Mouse (Mus musculus) hindbrain, embryonic 16.5 days (tissue): ENCODE results near the gene Cxadr. TPM values are rescaled to one million over a fixed set of nuclear protein-coding genes. Genes with fewer than 3 reads are reported as not detected.

ENCODE experiments used
- ATAC-seq: fragments of 200-750 bp; cut with Nextera tagmentation; 2 replicates; pipeline ENCODE4 v1.8.0; 2017; ENCODE audit warnings: moderate TSS enrichment, moderate library complexity
- H3K27ac ChIP-seq: fragments of 300-500 bp; sonication (generic); 2 replicates; pipeline ENCODE4 v1.5.1; 2014; ENCODE audit warnings: low read depth, mild to moderate bottlenecking, control low read depth, low read length, moderate library complexity
- H3K27me3 ChIP-seq: fragments of 300-500 bp; sonication (generic); replicated peaks from 2 replicates; pipeline ENCODE4 v1.6.1; 2014; ENCODE audit warnings: low read length; ENCODE audit not compliant: control insufficient read depth, insufficient read depth
- H3K36me3 ChIP-seq: fragments of 300-500 bp; sonication (generic); 2 replicates; pipeline ENCODE4 v1.6.1; 2014; ENCODE audit warnings: mild to moderate bottlenecking, low read length, moderate library complexity, mixed read lengths; ENCODE audit not compliant: control insufficient read depth, insufficient read depth
- H3K4me1 ChIP-seq: fragments of 300-500 bp; sonication (generic); 2 replicates; pipeline ENCODE4 v1.6.1; 2014; ENCODE audit warnings: low read depth, low read length; ENCODE audit not compliant: control insufficient read depth, insufficient read depth
- H3K4me2 ChIP-seq: fragments of 300-500 bp; sonication (generic); 2 replicates; pipeline ENCODE4 v1.6.1; 2014; ENCODE audit warnings: mild to moderate bottlenecking, low read length, control low read depth, moderate library complexity
- H3K4me3 ChIP-seq: fragments of 300-500 bp; sonication (generic); 2 replicates; pipeline ENCODE4 v1.5.1; 2014; ENCODE audit warnings: mild to moderate bottlenecking, low read length, control low read depth, moderate library complexity
- H3K9ac ChIP-seq: fragments of 300-500 bp; sonication (generic); 2 replicates; pipeline ENCODE4 v1.6.1; 2014; ENCODE audit warnings: low read depth, mild to moderate bottlenecking, control low read depth, low read length, moderate library complexity
- H3K9me3 ChIP-seq: fragments of 300-500 bp; sonication (generic); 2 replicates; pipeline ENCODE4 v1.6.1; 2014; ENCODE audit warnings: mild to moderate bottlenecking, low read length, moderate library complexity; ENCODE audit not compliant: control insufficient read depth
- WGBS: fragments of 180-500 bp; shearing (Covaris S2); extraction: QIAGEN DNeasy Blood & Tissue Kit; methylation state at CpG from one replicate; pipeline ENCODE4 v1.1.7; 2014; 5-methylcytosine and 5-hydroxymethylcytosine counted together
- polyA plus RNA-seq: library from polyadenylated mRNA; unstranded; fragments of >200 nt; fragmentation: Nextera tagmentation; extraction: Ambion mirVana; gene quantifications from 2 replicates; pipeline ENCODE4 v1.2.1, GENCODE M21; 2015

Cxadr gene
- polyA plus RNA-seq, 1 experiment from 2014 or later: 144 TPM

DNA sequence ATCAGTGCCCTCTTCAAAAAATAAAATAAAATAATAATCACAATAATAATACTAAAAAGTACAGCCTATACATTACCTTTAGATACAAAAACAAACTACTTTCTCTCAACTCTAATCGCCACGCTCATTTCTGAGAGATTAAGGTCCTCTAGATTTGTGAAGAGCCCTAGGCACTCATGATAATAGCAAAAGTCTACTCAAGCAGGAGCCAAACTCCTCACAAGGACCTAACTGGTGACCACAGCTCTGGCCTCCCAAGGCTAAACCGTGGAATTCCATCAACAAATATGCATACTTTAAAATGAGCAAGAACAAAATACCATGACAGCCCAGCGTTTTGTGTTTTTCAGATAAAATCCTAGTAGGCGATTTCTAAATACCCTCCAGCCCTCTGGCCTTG, 71.5 kb downstream of the Cxadr start:
- Histone ChIP-seq H3K4me1 (no peaks in the 10 kb centered on the region; the same call in 1 of the 2 replicates), H3K4me3 (no peak overlapping the region), H3K27me3 (no peaks in the 10 kb centered on the region), H3K36me3 (peaks cover 4% of the 10 kb centered on the region; the same call in 1 of the 2 replicates), H3K9me3 (no peaks in the 10 kb centered on the region), H3K9ac (no peak overlapping the region), H3K27ac (no peak overlapping the region), H3K4me2 (no peak overlapping the region)
- no peak for ATAC-seq
- 84% methylated on average over 5 of the region's 5 CpGs for WGBS

DNA sequence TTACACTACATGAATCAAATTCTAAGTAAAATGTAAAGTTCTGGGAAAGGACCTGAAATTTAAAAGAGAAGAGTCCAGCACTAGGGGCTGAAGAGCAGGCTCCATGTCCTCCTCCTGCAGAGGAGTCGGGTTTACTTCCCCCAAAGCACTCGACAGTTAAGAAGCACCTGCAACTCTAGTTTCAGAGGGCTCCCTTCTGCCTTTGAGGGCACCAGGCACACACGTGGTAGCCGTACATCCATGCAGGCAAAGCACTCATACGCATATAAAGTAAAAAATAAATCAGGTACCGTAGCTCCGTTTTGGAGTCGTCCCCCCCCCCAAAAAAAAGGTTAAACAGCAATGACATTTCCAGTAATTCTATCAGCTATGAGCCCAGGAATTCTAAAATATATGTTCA, 72.5 kb downstream of the Cxadr start:
- Histone ChIP-seq H3K27me3 (no peaks in the 10 kb centered on the region), H3K9me3 (no peaks in the 10 kb centered on the region), H3K27ac (no peak overlapping the region), H3K36me3 (peaks cover 1% of the 10 kb centered on the region; the same call in 1 of the 2 replicates), H3K9ac (no peak overlapping the region), H3K4me1 (no peaks in the 10 kb centered on the region; the same call in 1 of the 2 replicates), H3K4me3 (no peak overlapping the region), H3K4me2 (no peak overlapping the region)
- no peak for ATAC-seq
- 72% methylated on average over 8 of the region's 8 CpGs for WGBS

DNA sequence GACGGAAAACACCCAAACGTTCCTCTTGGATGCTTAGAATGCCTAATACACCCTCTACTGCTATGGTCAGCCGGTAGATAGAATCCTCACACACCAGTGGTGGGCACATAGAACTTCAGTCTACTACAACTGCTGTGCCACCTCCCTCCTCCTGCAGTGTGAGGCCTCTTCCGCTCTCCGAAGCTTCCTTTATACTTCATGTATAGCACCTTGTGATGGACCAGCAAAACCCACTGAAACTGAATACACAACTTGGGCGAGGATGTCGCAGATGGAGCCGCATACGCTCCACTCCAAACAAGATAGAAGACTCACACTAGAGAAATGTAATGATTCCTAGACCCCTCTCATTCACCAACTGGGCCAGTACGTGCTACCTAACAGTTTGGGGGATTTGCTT, 73.9 kb downstream of the Cxadr start:
- 52% methylated on average over 10 of the region's 10 CpGs for whole genome bisulfite sequencing
- Histone ChIP-seq H3K4me3 (0 out of 2 replicates have a peak overlapping the region, but pooled peaks have one; percentile 8), H3K9me3 (no peaks in the 10 kb centered on the region), H3K27ac (no peak overlapping the region), H3K4me1 (no peaks in the 10 kb centered on the region; the same call in 1 of the 2 replicates), H3K36me3 (no peaks in the 10 kb centered on the region), H3K27me3 (no peaks in the 10 kb centered on the region), H3K9ac (no peak overlapping the region), H3K4me2 (peak overlapping the region; percentile 73)
- ATAC-seq: no peak

DNA sequence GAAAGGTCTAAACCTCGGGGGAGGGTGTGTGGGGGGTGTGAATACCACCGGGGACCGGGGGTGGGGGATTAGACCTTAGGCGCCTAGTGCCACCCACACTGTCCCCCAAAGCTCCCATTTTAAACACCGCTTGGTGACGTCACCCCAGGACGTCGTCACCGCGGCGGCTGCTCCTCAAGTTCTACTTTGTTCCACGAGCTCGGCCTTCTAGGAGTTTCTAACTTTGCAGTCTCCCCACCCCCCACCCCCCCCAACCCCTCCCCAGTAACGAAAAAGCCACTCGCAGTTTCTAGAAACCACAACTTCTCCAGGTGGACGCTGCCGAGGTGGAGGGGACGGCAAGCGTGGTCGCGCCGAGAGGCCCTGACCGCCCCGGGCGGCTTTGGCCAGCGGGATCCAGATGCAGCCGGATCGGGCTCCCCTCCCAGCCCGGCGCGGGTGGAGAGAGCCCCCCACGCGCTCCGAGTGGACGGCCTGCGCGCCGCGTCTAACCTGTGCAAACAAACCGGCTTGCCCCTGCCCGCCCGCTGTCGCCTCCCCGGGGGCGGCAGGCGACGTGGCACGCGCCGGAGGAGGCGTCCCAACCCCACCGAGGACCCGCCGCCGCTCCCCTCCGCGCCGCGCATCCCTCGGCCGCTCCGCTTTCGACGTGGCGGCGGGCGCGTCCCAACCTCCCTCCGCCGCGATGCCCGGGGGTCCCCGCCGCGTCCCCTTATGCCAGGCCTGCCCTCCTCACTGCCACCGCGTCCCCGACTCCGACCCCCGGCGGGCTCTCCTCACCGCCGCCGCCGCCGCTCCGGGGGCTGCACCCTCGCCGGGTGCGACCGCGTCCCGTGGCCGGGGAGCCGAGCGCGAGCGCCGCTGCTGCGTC, 74.8 kb downstream of the Cxadr start:
- Histone ChIP-seq H3K36me3 (no peaks in the 10 kb centered on the region), H3K4me2 (peak overlapping the region; percentile 73), H3K27ac (peak overlapping the region; percentile 54; the same call in 1 of the 2 replicates), H3K9ac (peak overlapping the region; percentile 84), H3K27me3 (no peaks in the 10 kb centered on the region), H3K9me3 (no peaks in the 10 kb centered on the region), H3K4me1 (no peaks in the 10 kb centered on the region; the same call in 1 of the 2 replicates), H3K4me3 (peak overlapping the region; percentile 67)
- ATAC-seq: peak; percentile 73
- WGBS: under 1% methylated on average over 74 of the region's 100 CpGs

DNA sequence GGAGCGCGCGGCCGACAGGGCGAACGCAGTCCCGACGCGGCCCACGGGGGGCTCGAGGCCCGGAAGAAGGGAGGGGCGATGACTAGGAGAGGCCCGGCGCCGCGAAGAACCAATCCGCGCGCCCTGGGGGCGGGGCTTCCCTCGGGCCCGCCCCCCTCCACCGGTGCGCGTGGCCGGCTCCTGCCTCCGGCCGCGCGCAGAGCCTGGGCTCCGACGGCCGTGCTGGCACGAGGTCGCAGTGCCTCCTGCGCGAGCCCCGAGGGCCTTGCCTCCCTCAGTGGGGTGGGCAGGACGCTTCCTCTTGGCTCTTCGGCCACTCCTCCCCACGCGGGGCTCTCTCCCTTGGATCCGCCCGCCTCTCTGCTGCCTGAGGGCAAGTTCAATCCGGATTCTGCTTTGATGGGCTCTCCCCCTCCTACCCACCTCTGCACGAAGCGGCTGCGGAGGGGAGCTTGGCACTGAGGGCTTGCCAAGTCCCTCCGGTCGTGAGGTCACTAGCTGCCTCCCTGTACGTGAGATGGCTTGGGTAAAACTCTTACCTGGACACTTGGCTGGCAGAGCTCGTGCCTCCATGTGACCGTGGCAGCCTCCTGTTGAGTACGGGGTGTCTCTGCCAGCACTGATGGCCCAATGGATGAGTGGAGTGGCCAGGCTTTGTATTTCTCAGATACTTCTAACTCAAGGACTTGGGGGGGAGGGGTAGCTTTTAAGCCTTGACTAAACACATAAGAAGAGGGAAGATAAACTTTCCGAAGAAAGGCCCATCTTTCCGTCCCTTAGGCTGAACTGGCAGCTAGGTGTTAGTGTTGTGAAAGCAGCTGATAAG, 75.7 kb downstream of the Cxadr start, which contains the start of gene Btg3:
TSS of gene Btg3 (minus strand) at position 448 of the 826 bp plus-strand sequence.
- no peaks in the 10 kb centered on the region for H3K27me3 ChIP-seq
- H3K4me2 ChIP-seq: peak within 1 kb of the TSS; percentile 73
- H3K9me3 ChIP-seq: no peaks in the 10 kb centered on the region
- H3K4me3 ChIP-seq: peak within 1 kb of the TSS; percentile 67
- no peaks in the 10 kb centered on the region; the same call in 1 of the 2 replicates for H3K4me1 ChIP-seq
- peak within 1 kb of the TSS; percentile 56; the same call in 1 of the 2 replicates for H3K27ac ChIP-seq
- H3K36me3 ChIP-seq: no peaks in the 10 kb centered on the region
- ATAC-seq: peak; percentile 97
- 4% methylated on average over 21 of the region's 57 CpGs for WGBS
- H3K9ac ChIP-seq: peak within 1 kb of the TSS; percentile 84

DNA sequence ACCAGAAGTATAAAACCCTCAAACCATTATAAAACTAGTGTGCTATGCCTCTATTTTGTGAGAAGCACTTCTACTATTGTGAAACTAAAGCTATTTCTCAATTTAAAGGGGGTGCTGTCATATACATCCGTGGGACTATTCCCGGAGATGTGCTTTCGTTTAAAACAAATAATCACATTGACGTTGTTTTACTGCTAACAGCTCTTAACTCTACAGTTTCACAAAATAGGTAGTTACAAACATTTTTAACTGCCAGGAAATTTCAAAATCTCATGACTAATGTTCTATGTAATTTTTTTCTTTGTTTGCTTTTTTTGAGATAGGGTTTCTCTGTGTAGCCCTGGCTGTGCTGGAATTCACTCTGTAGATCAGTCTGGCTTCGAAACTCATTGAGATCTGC, 77.2 kb downstream of the Cxadr start:
- no peak for ATAC-seq
- no peak overlapping the region for H3K4me3 ChIP-seq
- H3K4me2 ChIP-seq: no peak overlapping the region
- no peak overlapping the region for H3K9ac ChIP-seq
- H3K27ac ChIP-seq: no peak overlapping the region
- H3K36me3 ChIP-seq: no peaks in the 10 kb centered on the region
- no peaks in the 10 kb centered on the region for H3K9me3 ChIP-seq
- H3K27me3 ChIP-seq: no peaks in the 10 kb centered on the region
- no peaks in the 10 kb centered on the region; the same call in 1 of the 2 replicates for H3K4me1 ChIP-seq
- WGBS: 90% methylated on average over 5 of the region's 5 CpGs

DNA sequence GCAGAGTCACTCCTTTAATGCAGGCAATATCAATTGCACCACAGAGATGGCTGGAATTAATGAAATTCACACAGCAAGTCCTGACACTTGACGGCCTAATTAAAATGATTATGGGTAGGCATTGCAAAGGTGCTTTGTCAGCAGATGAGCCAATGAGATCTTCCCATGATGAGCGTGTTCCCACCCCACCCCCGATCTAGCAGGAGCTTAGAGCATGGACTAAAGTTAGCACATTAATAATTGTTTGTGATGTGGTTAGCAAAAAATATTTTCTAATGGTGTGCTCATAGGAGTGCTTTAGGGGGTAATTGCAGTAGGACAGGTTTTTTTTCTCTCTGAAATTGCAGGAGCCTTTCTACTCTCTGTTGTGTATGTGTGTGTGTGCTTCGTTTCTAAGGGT, 87.8 kb downstream of the Cxadr start:
- ATAC-seq: no peak
- Histone ChIP-seq H3K4me2 (no peak overlapping the region), H3K9me3 (no peaks in the 10 kb centered on the region), H3K27me3 (no peaks in the 10 kb centered on the region), H3K27ac (no peak overlapping the region), H3K9ac (no peak overlapping the region), H3K36me3 (no peaks in the 10 kb centered on the region), H3K4me3 (no peak overlapping the region), H3K4me1 (no peaks in the 10 kb centered on the region)
- WGBS: 70% methylated on average over 4 of the region's 4 CpGs

DNA sequence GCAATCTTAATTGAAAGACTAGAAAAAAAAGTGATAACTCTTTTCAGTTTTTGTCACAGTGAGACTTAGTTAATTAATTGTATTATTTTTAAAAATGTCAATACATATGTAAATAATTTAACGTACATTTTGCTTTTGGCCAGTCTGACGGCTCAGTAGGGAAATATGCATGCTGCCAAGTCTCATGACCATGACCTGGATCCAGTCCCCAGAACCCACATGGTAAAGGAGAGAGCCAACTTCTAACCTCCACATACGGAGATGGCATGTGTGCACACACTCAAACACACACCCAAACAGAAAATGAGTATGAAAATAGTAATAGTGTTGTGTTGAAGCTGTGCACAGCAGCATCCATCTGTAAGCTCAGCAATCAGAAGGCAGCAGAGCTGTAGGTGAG, 88.7 kb downstream of the Cxadr start:
- Histone ChIP-seq H3K9me3 (no peaks in the 10 kb centered on the region), H3K9ac (no peak overlapping the region), H3K4me1 (no peaks in the 10 kb centered on the region), H3K4me3 (no peak overlapping the region), H3K36me3 (no peaks in the 10 kb centered on the region), H3K27ac (no peak overlapping the region), H3K4me2 (no peak overlapping the region), H3K27me3 (no peaks in the 10 kb centered on the region)
- ATAC-seq: no peak
- WGBS: 73% methylated on average over 3 of the region's 3 CpGs

DNA sequence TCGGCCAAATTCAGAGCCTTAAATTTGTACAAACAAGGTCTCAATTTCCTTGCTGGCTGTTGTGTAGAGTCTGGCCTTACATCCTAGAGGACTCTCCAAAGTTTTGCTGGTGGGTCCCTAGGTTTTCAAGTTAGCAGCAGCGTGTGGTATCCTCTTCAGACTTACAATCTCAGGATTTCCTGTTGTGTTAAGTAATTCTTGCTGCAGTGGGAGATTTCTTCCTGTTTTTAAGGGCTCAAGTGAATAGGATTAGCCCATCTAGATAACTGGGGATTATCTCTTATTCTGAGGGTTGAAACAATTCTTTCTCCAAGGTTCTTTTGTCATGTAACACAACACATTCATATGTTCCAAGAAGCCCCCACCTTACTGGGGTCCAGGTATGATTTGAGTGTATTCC, 90.1 kb downstream of the Cxadr start:
- no peaks in the 10 kb centered on the region for H3K4me1 ChIP-seq

More for the DNA sequence above, 90.1 kb downstream of the Cxadr start:
- no peak overlapping the region for H3K4me3 ChIP-seq
- no peak for ATAC-seq
- no peaks in the 10 kb centered on the region for H3K36me3 ChIP-seq
- no peak overlapping the region for H3K4me2 ChIP-seq
- no peak overlapping the region for H3K9ac ChIP-seq
- H3K9me3 ChIP-seq: no peaks in the 10 kb centered on the region
- no peak overlapping the region for H3K27ac ChIP-seq
- no peaks in the 10 kb centered on the region for H3K27me3 ChIP-seq
- WGBS: 72% methylated on average over 2 of the region's 2 CpGs
